Mouse (Mus musculus) brain, adult 2 months (tissue): ENCODE data around the gene Tacstd2.
"Not testable (repeated sequence)": the region's sequence is repeated elsewhere in the genome, so short reads cannot be mapped to it uniquely, and the experiment has no call there.

Experiments used
- DNase-seq: peaks from one replicate; pipeline ENCODE4 v3.0.0; 2011; ENCODE audit warnings: low read depth, low spot score

Gene Tacstd2

GRCm38 (mm10) chr6:67535777-67536054 lies at the start of gene Tacstd2:
Tacstd2 (minus strand) TSS chr6:67535796.
- DNase-seq, result no peak

GRCm38 (mm10) chr6:67566270-67566669 lies 30.7 kb upstream of the Tacstd2 start:
- no peak for DNase-seq

GRCm38 (mm10) chr6:67555376-67555775 lies 19.8 kb upstream of the Tacstd2 start:
- DNase-seq, result no peak

- DNase-seq, result peak; percentile 26
These were observed 14.0 kb upstream of the Tacstd2 start for GRCm38 (mm10) chr6:67549550-67549949.

GRCm38 (mm10) chr6:67535005-67535776 lies 405 bp downstream of the Tacstd2 start:
- peak; percentile 14 for DNase-seq

GRCm38 (mm10) chr6:67534191-67535004 lies 1.2 kb downstream of the Tacstd2 start:
- no peak for DNase-seq

GRCm38 (mm10) chr6:67532665-67533440 lies 2.7 kb downstream of the Tacstd2 start:
- DNase-seq, result peak; percentile 36

GRCm38 (mm10) chr6:67531822-67532162 lies 3.8 kb downstream of the Tacstd2 start:
- DNase-seq, result no peak

- DNase-seq, result peak; percentile 36
These were observed 4.4 kb downstream of the Tacstd2 start for GRCm38 (mm10) chr6:67530992-67531821.

- DNase-seq, result no peak
These were observed 9.2 kb downstream of the Tacstd2 start for GRCm38 (mm10) chr6:67526356-67526755.

GRCm38 (mm10) chr6:67510752-67511151 lies 24.8 kb downstream of the Tacstd2 start:
- DNase-seq, result peak; percentile 31

- DNase-seq, result not testable (repeated sequence)
These were observed 33.7 kb downstream of the Tacstd2 start for GRCm38 (mm10) chr6:67501938-67502337.

GRCm38 (mm10) chr6:67491755-67492154 lies 43.8 kb downstream of the Tacstd2 start, which contains the start of gene Il23r:
Il23r (minus strand) TSS chr6:67491855.
- peak; percentile 12 for DNase-seq
